Mouse (Mus musculus) stomach, embryonic 15.5 days (tissue): ENCODE measurements around the gene Itga11. TPM values are rescaled to one million over a fixed set of nuclear protein-coding genes. Genes with fewer than 3 reads are reported as not detected.
"Not testable (repeated sequence)": the region's sequence is repeated elsewhere in the genome, so short reads cannot be mapped to it uniquely, and the experiment has no call there.

Experiments used
- ATAC-seq: fragments of 200-750 bp; cut with Nextera tagmentation; 2 replicates; pipeline ENCODE4 v1.8.0; 2017; ENCODE audit warnings: low read depth, moderate number of reproducible peaks, moderate TSS enrichment; ENCODE audit not compliant: insufficient read depth, low FRiP score
- H3K27ac ChIP-seq: fragments of 300-500 bp; sonication (generic); 2 replicates; pipeline ENCODE4 v1.5.1; 2015; ENCODE audit warnings: mild to moderate bottlenecking, inconsistent platforms
- H3K27me3 ChIP-seq: fragments of 300-500 bp; sonication (generic); replicated peaks from 2 replicates; pipeline ENCODE4 v1.6.1; 2015; ENCODE audit warnings: inconsistent platforms
- H3K36me3 ChIP-seq: fragments of 300-500 bp; sonication (generic); 2 replicates; pipeline ENCODE4 v1.6.1; 2015; ENCODE audit warnings: inconsistent platforms
- H3K4me1 ChIP-seq: fragments of 300-500 bp; sonication (generic); 2 replicates; pipeline ENCODE4 v1.6.1; 2015; ENCODE audit warnings: inconsistent platforms
- H3K4me2 ChIP-seq: fragments of 300-500 bp; sonication (generic); 2 replicates; pipeline ENCODE4 v1.6.1; 2015; ENCODE audit warnings: mild to moderate bottlenecking, inconsistent platforms
- H3K4me3 ChIP-seq: fragments of 300-500 bp; sonication (generic); replicated peaks from 2 replicates; pipeline ENCODE4 v1.5.1; 2015; ENCODE audit warnings: inconsistent platforms
- H3K9ac ChIP-seq: fragments of 300-500 bp; sonication (generic); 2 replicates; pipeline ENCODE4 v1.6.1; 2015; ENCODE audit warnings: inconsistent platforms
- H3K9me3 ChIP-seq: fragments of 300-500 bp; sonication (generic); 2 replicates; pipeline ENCODE4 v1.6.1; 2016; ENCODE audit warnings: inconsistent platforms
- WGBS: fragments of 180-500 bp; shearing (Covaris S2); methylation state at CpG from one replicate; pipeline ENCODE4 v1.1.7; 2015; 5-methylcytosine and 5-hydroxymethylcytosine counted together
- polyA plus RNA-seq: library from polyadenylated mRNA; unstranded; fragments of >200 nt; fragmentation: Nextera tagmentation; extraction: Ambion mirVana; gene quantifications from 2 replicates; pipeline ENCODE4 v1.2.1, GENCODE M21; 2015

The Itga11 gene
- polyA plus RNA-seq, 1 experiment from 2014 or later = 1.4 TPM

- no peak overlapping the region for H3K4me2 ChIP-seq
- 0 out of 2 replicates have a peak, but pooled peaks cover 3% of the 10 kb centered on the region for H3K4me1 ChIP-seq
- H3K9me3 ChIP-seq = no peaks in the 10 kb centered on the region
- no peaks in the 10 kb centered on the region for H3K27me3 ChIP-seq
- 23% methylated on average over 4 of the region's 4 CpGs for WGBS
- H3K27ac ChIP-seq = no peak overlapping the region
- ATAC-seq = no peak
- no peak overlapping the region for H3K9ac ChIP-seq
- H3K4me3 ChIP-seq = no peak overlapping the region
- H3K36me3 ChIP-seq = no peaks in the 10 kb centered on the region
These were observed 97.8 kb downstream of the Itga11 start for GRCm38 (mm10) chr9:62775464-62775863.

- no peak overlapping the region for H3K4me2 ChIP-seq
- H3K36me3 ChIP-seq = no peaks in the 10 kb centered on the region
- 4% methylated on average over 5 of the region's 5 CpGs for WGBS
These were observed 99.8 kb downstream of the Itga11 start for GRCm38 (mm10) chr9:62777461-62777860.

GRCm38 (mm10) chr9:62778721-62779120 is 101.1 kb downstream of the Itga11 start:
- 73% methylated on average over 9 of the region's 9 CpGs for WGBS
- 0 out of 2 replicates have a peak overlapping the region, but pooled peaks have one; percentile 23 for H3K27ac ChIP-seq

More at GRCm38 (mm10) chr9:62777461-62777860, 99.8 kb downstream of the Itga11 start:
- Histone ChIP-seq H3K27ac (no peak overlapping the region), H3K27me3 (no peaks in the 10 kb centered on the region), H3K4me3 (no peak overlapping the region), H3K9me3 (no peaks in the 10 kb centered on the region), H3K9ac (no peak overlapping the region), H3K4me1 (0 out of 2 replicates have a peak, but pooled peaks cover 3% of the 10 kb centered on the region)
- peak; percentile 55; the same call in 1 of the 2 replicates for ATAC-seq

DNA sequence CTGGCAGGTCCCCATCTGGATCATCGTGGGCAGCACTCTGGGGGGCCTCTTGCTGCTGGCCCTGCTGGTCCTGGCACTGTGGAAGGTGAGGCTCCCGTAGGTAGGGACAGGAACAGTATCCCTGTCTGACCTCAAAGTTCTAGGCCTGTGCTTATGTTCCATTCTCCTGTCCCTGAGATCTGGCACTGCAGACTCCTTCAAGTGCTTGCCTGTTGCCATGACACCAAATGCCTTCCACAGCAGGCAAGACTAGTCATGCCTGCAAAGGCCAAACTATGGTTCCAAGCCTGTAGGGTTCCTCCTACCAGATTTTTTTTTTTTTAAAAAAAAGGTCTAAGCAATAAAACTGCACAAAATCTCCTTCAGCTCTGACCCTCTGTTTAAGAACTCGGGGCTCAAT is 104.3 kb downstream of the Itga11 start:
- Histone ChIP-seq H3K4me3 (no peak overlapping the region), H3K9me3 (no peaks in the 10 kb centered on the region), H3K4me2 (no peak overlapping the region), H3K27me3 (no peaks in the 10 kb centered on the region), H3K36me3 (no peaks in the 10 kb centered on the region), H3K27ac (no peak overlapping the region), H3K9ac (no peak overlapping the region), H3K4me1 (0 out of 2 replicates have a peak, but pooled peaks cover 3% of the 10 kb centered on the region)
- ATAC-seq = no peak
- WGBS = 66% methylated on average over 3 of the region's 3 CpGs

More at GRCm38 (mm10) chr9:62778721-62779120, 101.1 kb downstream of the Itga11 start:
- Histone ChIP-seq H3K4me2 (no peak overlapping the region), H3K36me3 (no peaks in the 10 kb centered on the region), H3K4me1 (0 out of 2 replicates have a peak, but pooled peaks cover 3% of the 10 kb centered on the region), H3K27me3 (no peaks in the 10 kb centered on the region), H3K9me3 (no peaks in the 10 kb centered on the region), H3K4me3 (no peak overlapping the region), H3K9ac (no peak overlapping the region)
- ATAC-seq = no peak

DNA sequence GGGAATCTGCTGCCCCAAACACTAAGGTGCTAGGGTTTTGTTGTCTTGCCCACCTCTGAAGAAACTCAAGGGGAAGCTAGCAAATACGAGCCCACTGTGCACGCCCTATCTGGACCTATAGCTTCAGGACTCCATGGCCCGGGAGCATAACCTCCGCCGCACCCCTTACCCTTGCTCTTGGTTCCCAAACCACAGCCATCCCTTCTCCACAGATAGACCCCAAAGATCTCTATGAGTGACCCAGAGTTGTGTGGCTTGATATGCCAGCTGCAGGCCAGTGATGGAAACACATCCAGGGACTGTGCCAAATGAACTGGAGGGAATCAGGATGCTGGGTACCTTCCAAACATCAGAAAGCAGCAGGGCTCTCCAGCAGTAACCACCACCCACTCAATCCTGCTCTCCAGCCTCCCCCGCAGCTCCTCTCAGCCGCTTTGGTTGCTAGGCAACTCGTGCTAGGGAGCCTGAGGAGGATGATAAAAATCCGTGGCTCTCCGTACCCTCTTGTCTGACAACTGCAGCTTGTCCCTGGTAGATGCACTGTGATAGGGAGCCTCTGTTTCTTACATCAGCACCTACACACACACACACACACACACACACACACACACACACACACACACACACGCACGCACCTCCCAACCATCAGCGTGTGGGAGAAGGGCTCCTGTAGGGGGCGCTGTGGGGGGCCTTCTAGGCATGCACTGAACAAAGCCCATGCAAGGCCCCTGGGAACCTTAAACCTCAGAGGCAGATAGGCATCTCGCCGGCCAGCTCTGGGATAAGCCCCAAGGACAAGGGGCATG is 105.6 kb downstream of the Itga11 start:
- Histone ChIP-seq H3K9ac (no peak overlapping the region), H3K36me3 (no peaks in the 10 kb centered on the region), H3K4me1 (no peaks in the 10 kb centered on the region), H3K4me3 (no peak overlapping the region), H3K27me3 (no peaks in the 10 kb centered on the region), H3K9me3 (no peaks in the 10 kb centered on the region), H3K27ac (no peak overlapping the region), H3K4me2 (no peak overlapping the region)
- peak; percentile 27; the same call in 1 of the 2 replicates for ATAC-seq
- 50% methylated on average over 14 of the region's 16 CpGs for WGBS

DNA sequence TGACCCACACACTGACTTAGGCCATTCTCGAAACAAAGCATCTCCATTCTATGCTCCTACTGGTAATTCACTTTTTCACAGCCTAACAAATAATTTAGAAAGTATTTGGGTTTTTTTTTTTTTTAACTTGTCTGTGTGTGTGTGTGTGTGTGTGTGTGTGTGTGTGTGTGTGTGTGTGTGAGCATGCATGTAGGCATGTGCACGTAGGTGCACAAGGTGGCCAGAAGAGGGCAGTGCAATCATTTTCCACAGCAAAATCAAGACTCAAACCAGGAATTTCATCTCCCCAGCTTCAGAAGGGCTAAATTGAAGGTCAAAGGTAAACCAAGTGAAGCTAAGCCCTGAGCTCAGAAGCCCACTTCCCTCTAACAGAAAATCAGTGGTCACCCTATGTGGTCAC is 106.6 kb downstream of the Itga11 start:
- H3K4me3 ChIP-seq = no peak overlapping the region
- 78% methylated on average over 2 of the region's 2 CpGs for WGBS
- no peak overlapping the region for H3K9ac ChIP-seq
- H3K9me3 ChIP-seq = no peaks in the 10 kb centered on the region
- H3K36me3 ChIP-seq = no peaks in the 10 kb centered on the region
- no peak overlapping the region for H3K27ac ChIP-seq
- no peaks in the 10 kb centered on the region for H3K27me3 ChIP-seq
- no peak overlapping the region for H3K4me2 ChIP-seq
- H3K4me1 ChIP-seq = no peaks in the 10 kb centered on the region
- ATAC-seq = no peak

DNA sequence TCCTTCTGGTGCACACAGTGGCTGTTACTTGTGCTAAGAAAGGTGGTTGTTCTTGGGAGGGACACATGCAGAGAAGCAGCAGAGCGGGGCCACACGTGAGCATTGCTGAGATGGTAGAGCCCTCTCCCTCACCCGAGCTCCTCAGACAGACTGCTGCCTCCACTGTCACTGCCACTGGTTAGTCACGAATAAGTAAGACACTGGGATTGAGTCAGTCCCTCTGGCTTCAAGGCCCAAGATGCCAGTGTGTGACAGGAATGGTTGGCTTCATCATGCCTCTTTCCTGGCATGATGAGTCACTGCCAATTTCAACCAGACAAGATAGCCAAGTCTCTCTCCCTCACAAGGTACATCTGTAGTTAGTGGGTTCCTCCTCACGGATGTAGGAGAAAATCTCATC is 109.1 kb downstream of the Itga11 start:
- WGBS = 77% methylated on average over 5 of the region's 5 CpGs
- Histone ChIP-seq H3K9me3 (no peaks in the 10 kb centered on the region), H3K9ac (no peak overlapping the region), H3K36me3 (no peaks in the 10 kb centered on the region), H3K4me2 (no peak overlapping the region), H3K4me1 (no peaks in the 10 kb centered on the region), H3K27ac (no peak overlapping the region), H3K4me3 (no peak overlapping the region), H3K27me3 (no peaks in the 10 kb centered on the region)
- no peak for ATAC-seq

DNA sequence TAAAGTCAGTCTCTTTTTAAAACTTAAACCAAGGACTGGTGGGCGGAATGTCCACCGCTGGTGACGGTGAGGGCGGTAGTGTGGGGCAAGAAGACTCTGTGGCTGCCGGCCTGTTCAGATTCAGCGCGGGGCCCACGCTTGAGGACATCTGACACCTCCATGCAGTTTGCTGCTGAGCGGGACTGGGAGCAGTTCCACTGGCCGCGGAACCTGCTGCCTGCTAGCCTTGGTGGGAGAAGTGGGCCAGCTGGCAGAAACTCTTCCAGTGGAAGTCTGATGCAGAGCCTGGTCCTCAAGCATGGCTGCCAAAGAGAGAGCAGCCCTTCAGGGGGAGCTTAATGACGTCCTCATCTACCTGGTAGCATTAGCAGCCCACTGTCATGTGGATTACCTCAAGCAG is 112.2 kb downstream of the Itga11 start:
- ATAC-seq = no peak
- no peaks in the 10 kb centered on the region for H3K27me3 ChIP-seq
- H3K4me1 ChIP-seq = no peaks in the 10 kb centered on the region
- H3K9me3 ChIP-seq = no peaks in the 10 kb centered on the region
- H3K4me2 ChIP-seq = no peak overlapping the region
- H3K9ac ChIP-seq = no peak overlapping the region
- H3K27ac ChIP-seq = no peak overlapping the region
- 90% methylated on average over 12 of the region's 12 CpGs for WGBS
- no peak overlapping the region for H3K4me3 ChIP-seq
- 0 out of 2 replicates have a peak, but pooled peaks cover 5% of the 10 kb centered on the region for H3K36me3 ChIP-seq

DNA sequence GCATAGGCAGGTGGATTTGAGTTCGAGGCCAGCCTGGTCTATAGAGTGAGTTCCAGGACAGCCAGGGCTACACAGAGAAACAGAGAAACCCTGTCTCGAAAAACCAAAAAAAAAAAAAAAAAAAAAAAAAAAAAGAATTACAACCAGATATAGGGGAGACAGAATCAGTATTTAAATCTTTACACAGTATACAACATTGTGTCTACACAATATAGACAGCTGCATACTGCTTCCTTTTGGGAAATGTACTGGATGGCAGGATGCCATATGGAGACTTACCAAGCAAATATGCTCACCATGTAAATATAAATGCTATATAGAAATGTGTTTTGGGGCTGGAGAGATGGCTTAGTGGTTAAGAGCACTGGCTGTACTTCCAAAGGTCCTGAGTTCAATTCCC is 121.6 kb downstream of the Itga11 start:
- H3K9me3 ChIP-seq, H3K27ac ChIP-seq, H3K27me3 ChIP-seq, H3K9ac ChIP-seq, ATAC-seq, H3K4me2 ChIP-seq, H3K4me3 ChIP-seq, H3K4me1 ChIP-seq: not testable (repeated sequence)
- peaks cover 19% of the 10 kb centered on the region; the same call in 1 of the 2 replicates for H3K36me3 ChIP-seq
- 81% methylated on average over 2 of the region's 2 CpGs for WGBS

GRCm38 (mm10) chr9:62810095-62810494 is 132.5 kb downstream of the Itga11 start:
- Histone ChIP-seq H3K27me3 (no peaks in the 10 kb centered on the region), H3K36me3 (no peaks in the 10 kb centered on the region), H3K4me3 (peak overlapping the region; percentile 94)

DNA sequence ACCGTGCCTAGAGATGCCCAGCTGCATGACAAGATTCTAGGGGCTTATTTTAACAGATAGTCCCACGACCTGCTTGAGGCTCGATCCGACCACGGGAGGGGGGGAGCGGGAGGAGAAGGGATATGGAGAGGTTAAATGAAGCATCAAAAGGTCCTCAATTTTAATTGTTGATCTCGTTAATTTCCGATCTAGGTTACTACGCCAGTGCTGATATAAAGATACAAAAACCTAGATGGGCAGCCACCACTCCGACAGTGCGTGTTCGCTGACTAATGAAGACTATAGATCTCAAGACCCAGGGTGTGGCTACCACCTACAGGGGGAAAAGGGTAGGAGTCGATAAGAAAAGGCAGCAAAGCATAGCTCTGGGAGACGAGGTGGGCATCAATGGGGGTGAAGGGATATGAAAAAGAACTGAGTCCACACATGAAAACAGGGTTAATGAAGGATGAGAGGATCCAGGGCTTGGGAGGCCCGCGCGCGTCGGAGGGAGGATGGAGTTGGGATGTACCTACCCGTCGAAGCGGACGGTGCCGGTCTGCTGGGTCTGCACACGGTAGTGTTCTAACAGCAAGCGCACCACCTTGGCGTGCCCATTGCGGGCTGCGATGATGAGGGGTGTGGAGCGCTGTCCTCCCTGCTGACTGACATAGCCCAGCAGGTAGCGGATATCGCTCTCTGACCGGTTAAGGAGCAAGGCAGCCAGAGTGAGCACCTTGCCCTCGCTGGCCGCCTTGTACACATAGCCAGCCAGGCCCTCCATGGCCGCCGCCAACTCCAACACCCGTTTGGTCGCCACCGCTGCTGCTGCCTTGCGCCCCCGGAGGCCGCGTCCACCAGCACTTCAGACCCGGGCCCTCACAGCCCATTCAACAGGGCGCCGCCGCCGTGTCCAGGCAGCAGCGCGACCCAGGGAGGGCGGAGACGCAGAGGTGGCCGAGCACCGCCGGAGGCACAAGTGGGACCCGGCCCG is 133.2 kb downstream of the Itga11 start:
- Histone ChIP-seq H3K27ac (peak overlapping the region; percentile 97), H3K9ac (peak overlapping the region; percentile 95), H3K9me3 (no peaks in the 10 kb centered on the region), H3K4me2 (peak overlapping the region; percentile 87), H3K4me3 (peak overlapping the region; percentile 94), H3K27me3 (no peaks in the 10 kb centered on the region), H3K36me3 (no peaks in the 10 kb centered on the region), H3K4me1 (peaks cover 24% of the 10 kb centered on the region)
- under 1% methylated on average over 58 of the region's 58 CpGs for WGBS
- ATAC-seq = peak; percentile 48

More at GRCm38 (mm10) chr9:62810095-62810494, 132.5 kb downstream of the Itga11 start:
- ATAC-seq = no peak
- peak overlapping the region; percentile 95; the same call in 1 of the 2 replicates for H3K9ac ChIP-seq
- WGBS = 15% methylated on average over 8 of the region's 8 CpGs
- H3K9me3 ChIP-seq = no peaks in the 10 kb centered on the region
- H3K27ac ChIP-seq = no peak overlapping the region
- H3K4me2 ChIP-seq = peak overlapping the region; percentile 87
- H3K4me1 ChIP-seq = peaks cover 24% of the 10 kb centered on the region
